Mouse (Mus musculus): ENCODE measurements around the gene Tnrc6b.

DNA sequence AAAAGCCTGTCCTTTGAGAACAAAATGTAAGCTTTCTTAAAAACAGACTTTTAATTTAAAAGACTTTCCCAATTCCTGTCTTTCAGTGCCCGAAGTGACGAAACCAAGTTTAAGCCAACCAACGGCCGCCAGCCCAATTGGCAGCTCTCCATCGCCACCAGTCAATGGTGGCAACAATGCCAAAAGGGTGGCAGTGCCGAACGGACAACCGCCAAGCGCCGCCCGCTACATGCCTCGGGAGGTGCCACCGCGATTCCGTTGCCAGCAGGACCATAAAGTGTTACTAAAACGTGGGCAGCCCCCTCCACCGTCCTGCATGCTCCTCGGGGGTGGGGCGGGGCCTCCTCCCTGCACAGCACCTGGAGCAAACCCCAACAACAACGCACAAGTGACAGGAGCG, 165.1 kb downstream of the Tnrc6b start:
- TF ChIP-seq CTCF (IDR thresholded peaks at IDR 0.05; ENCODE audit: low read depth, low read length): no peak
- TF ChIP-seq POLR2A (IDR thresholded peaks at IDR 0.05; ENCODE audit: extremely low read depth, insufficient read depth, low read length): no peak
